Mouse (Mus musculus) stomach, postnatal 0 days (tissue): ENCODE results near the gene Tnrc18.

ENCODE experiments used
- CTCF ChIP-seq: IDR thresholded peaks from 2 replicates; pipeline ENCODE4 v1.5.1; 2016; ENCODE audit warnings: antibody characterized with exemption, low read depth, mild to moderate bottlenecking, moderate library complexity
- EP300 ChIP-seq: optimal IDR thresholded peaks from 2 replicates; pipeline ENCODE3; 2016; ENCODE audit warnings: antibody characterized with exemption

DNA sequence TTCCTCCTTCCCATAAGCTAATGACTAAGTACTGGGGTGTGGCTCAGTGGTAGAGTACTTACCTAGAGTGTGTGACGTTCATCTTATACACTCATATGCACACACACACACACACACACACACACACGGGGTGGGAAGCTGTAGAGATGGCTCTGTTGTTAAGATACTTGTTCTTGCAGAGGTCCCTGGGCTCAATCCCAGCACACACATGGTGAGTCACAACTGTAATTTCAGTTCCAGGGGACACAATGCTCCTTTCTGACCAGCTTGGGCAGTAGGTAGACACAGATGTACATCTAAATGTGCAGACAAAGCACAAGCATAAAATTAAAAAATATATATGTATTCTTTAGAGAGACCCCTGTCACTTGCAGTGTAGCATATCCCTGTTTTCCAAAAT is 119.7 kb downstream of the Tnrc18 start:
- no peak for TF ChIP-seq CTCF
- TF ChIP-seq EP300 = no peak
